Mouse (Mus musculus): ENCODE measurements around the gene Cav3. TPM values are rescaled to one million over a fixed set of nuclear protein-coding genes. Genes with fewer than 3 reads are reported as not detected.

Cav3 gene
- polyA plus RNA-seq (2014; fragmentation: Nextera tagmentation; extraction: Ambion mirVana), result 59.6 and 64.9 TPM in 2 replicates

- WGBS (ENCODE audit: insufficient replicate concordance), result 42% methylated on average over 12 of the region's 12 CpGs
- ATAC-seq (replicated peaks; ENCODE audit: insufficient number of reproducible peaks, low FRiP score, low TSS enrichment), result peak; percentile 71; the same call in 1 of the 2 replicates
- peak within 1 kb of the TSS; percentile 38 for H3K4me3 ChIP-seq (ENCODE audit: low read depth, low read length)
These were observed at the start of gene Cav3 for GRCm38 (mm10) chr6:112459341-112459749. TSS of gene Cav3 (plus strand) at chr6:112459505.

GRCm38 (mm10) chr6:112419333-112419732, 40.0 kb upstream of the Cav3 start:
- no peak overlapping the region for H3K4me3 ChIP-seq (ENCODE audit: low read depth, low read length)
- H3K4me1 ChIP-seq (ENCODE audit: control insufficient read depth, insufficient read depth, low read length), result no peaks in the 10 kb centered on the region
- ATAC-seq (replicated peaks; ENCODE audit: insufficient number of reproducible peaks, low FRiP score, low TSS enrichment), result no peak
- no peaks in the 10 kb centered on the region for H3K36me3 ChIP-seq (ENCODE audit: control insufficient read depth, insufficient read depth, low read length)
- no peaks in the 10 kb centered on the region; the same call in 1 of the 2 replicates for H3K9me3 ChIP-seq (replicated peaks; ENCODE audit: control insufficient read depth, low read length)
- H3K27me3 ChIP-seq (ENCODE audit: control insufficient read depth, insufficient read depth, low read length), result no peaks in the 10 kb centered on the region
- H3K9ac ChIP-seq (ENCODE audit: low read depth, low read length), result no peak overlapping the region
- H3K4me2 ChIP-seq, result no peak overlapping the region
- WGBS (ENCODE audit: insufficient replicate concordance), result 76% methylated on average over 9 of the region's 9 CpGs
- no peak overlapping the region for H3K27ac ChIP-seq (ENCODE audit: low read depth, low read length)

More at GRCm38 (mm10) chr6:112459341-112459749, at the start of gene Cav3:
- H3K9me3 ChIP-seq (replicated peaks; ENCODE audit: control insufficient read depth, low read length), result no peaks in the 10 kb centered on the region
- no peaks in the 10 kb centered on the region for H3K36me3 ChIP-seq (ENCODE audit: control insufficient read depth, insufficient read depth, low read length)
- peak within 1 kb of the TSS; percentile 75 for H3K27ac ChIP-seq (ENCODE audit: low read depth, low read length)
- peak within 1 kb of the TSS; percentile 71 for H3K9ac ChIP-seq (ENCODE audit: low read depth, low read length)
- H3K4me1 ChIP-seq (ENCODE audit: control insufficient read depth, insufficient read depth, low read length), result peaks cover 11% of the 10 kb centered on the region; the same call in 1 of the 2 replicates
- peak within 1 kb of the TSS; percentile 63 for H3K4me2 ChIP-seq
- no peaks in the 10 kb centered on the region for H3K27me3 ChIP-seq (ENCODE audit: control insufficient read depth, insufficient read depth, low read length)

GRCm38 (mm10) chr6:112420883-112421282, 38.4 kb upstream of the Cav3 start:
- Histone ChIP-seq H3K27ac (ENCODE audit: low read depth, low read length) (no peak overlapping the region), H3K4me1 (ENCODE audit: control insufficient read depth, insufficient read depth, low read length) (no peaks in the 10 kb centered on the region), H3K9me3 (replicated peaks; ENCODE audit: control insufficient read depth, low read length) (no peaks in the 10 kb centered on the region; the same call in 1 of the 2 replicates), H3K4me3 (ENCODE audit: low read depth, low read length) (no peak overlapping the region), H3K4me2 (no peak overlapping the region), H3K27me3 (ENCODE audit: control insufficient read depth, insufficient read depth, low read length) (no peaks in the 10 kb centered on the region), H3K36me3 (ENCODE audit: control insufficient read depth, insufficient read depth, low read length) (no peaks in the 10 kb centered on the region), H3K9ac (ENCODE audit: low read depth, low read length) (no peak overlapping the region)
- WGBS (ENCODE audit: insufficient replicate concordance), result 93% methylated on average over 1 of the region's 1 CpGs
- no peak for ATAC-seq (replicated peaks; ENCODE audit: insufficient number of reproducible peaks, low FRiP score, low TSS enrichment)

GRCm38 (mm10) chr6:112423746-112424501, 35.4 kb upstream of the Cav3 start:
- no peaks in the 10 kb centered on the region for H3K4me1 ChIP-seq (ENCODE audit: control insufficient read depth, insufficient read depth, low read length)
- no peak overlapping the region for H3K27ac ChIP-seq (ENCODE audit: low read depth, low read length)
- H3K27me3 ChIP-seq (ENCODE audit: control insufficient read depth, insufficient read depth, low read length), result no peaks in the 10 kb centered on the region
- H3K9me3 ChIP-seq (replicated peaks; ENCODE audit: control insufficient read depth, low read length), result no peaks in the 10 kb centered on the region; the same call in 1 of the 2 replicates
- WGBS (ENCODE audit: insufficient replicate concordance), result 77% methylated on average over 8 of the region's 8 CpGs
- no peak overlapping the region for H3K4me3 ChIP-seq (ENCODE audit: low read depth, low read length)
- no peaks in the 10 kb centered on the region for H3K36me3 ChIP-seq (ENCODE audit: control insufficient read depth, insufficient read depth, low read length)
- no peak for ATAC-seq (replicated peaks; ENCODE audit: insufficient number of reproducible peaks, low FRiP score, low TSS enrichment)
- no peak overlapping the region for H3K4me2 ChIP-seq
- H3K9ac ChIP-seq (ENCODE audit: low read depth, low read length), result no peak overlapping the region

GRCm38 (mm10) chr6:112426018-112426732, 33.1 kb upstream of the Cav3 start:
- no peak for ATAC-seq (replicated peaks; ENCODE audit: insufficient number of reproducible peaks, low FRiP score, low TSS enrichment)
- H3K27me3 ChIP-seq (ENCODE audit: control insufficient read depth, insufficient read depth, low read length), result no peaks in the 10 kb centered on the region
- H3K9ac ChIP-seq (ENCODE audit: low read depth, low read length), result no peak overlapping the region
- no peak overlapping the region for H3K27ac ChIP-seq (ENCODE audit: low read depth, low read length)
- WGBS (ENCODE audit: insufficient replicate concordance), result 59% methylated on average over 6 of the region's 6 CpGs
- H3K36me3 ChIP-seq (ENCODE audit: control insufficient read depth, insufficient read depth, low read length), result no peaks in the 10 kb centered on the region
- H3K4me2 ChIP-seq, result no peak overlapping the region
- no peaks in the 10 kb centered on the region for H3K4me1 ChIP-seq (ENCODE audit: control insufficient read depth, insufficient read depth, low read length)
- no peaks in the 10 kb centered on the region; the same call in 1 of the 2 replicates for H3K9me3 ChIP-seq (replicated peaks; ENCODE audit: control insufficient read depth, low read length)
- no peak overlapping the region for H3K4me3 ChIP-seq (ENCODE audit: low read depth, low read length)

- no peaks in the 10 kb centered on the region for H3K9me3 ChIP-seq (replicated peaks; ENCODE audit: control insufficient read depth, low read length)
- no peak overlapping the region for H3K9ac ChIP-seq (ENCODE audit: low read depth, low read length)
- H3K4me2 ChIP-seq, result no peak overlapping the region
- no peaks in the 10 kb centered on the region for H3K4me1 ChIP-seq (ENCODE audit: control insufficient read depth, insufficient read depth, low read length)
- H3K4me3 ChIP-seq (ENCODE audit: low read depth, low read length), result no peak overlapping the region
- H3K36me3 ChIP-seq (ENCODE audit: control insufficient read depth, insufficient read depth, low read length), result no peaks in the 10 kb centered on the region
- H3K27me3 ChIP-seq (ENCODE audit: control insufficient read depth, insufficient read depth, low read length), result no peaks in the 10 kb centered on the region
- no peak for ATAC-seq (replicated peaks; ENCODE audit: insufficient number of reproducible peaks, low FRiP score, low TSS enrichment)
- 79% methylated on average over 3 of the region's 3 CpGs for WGBS (ENCODE audit: insufficient replicate concordance)
- H3K27ac ChIP-seq (ENCODE audit: low read depth, low read length), result no peak overlapping the region
These were observed 13.6 kb upstream of the Cav3 start for GRCm38 (mm10) chr6:112445675-112446074.

GRCm38 (mm10) chr6:112461459-112461858, 2.2 kb downstream of the Cav3 start:
- peaks cover 13% of the 10 kb centered on the region; the same call in 1 of the 2 replicates for H3K4me1 ChIP-seq (ENCODE audit: control insufficient read depth, insufficient read depth, low read length)
- H3K27me3 ChIP-seq (ENCODE audit: control insufficient read depth, insufficient read depth, low read length), result no peaks in the 10 kb centered on the region
- no peak overlapping the region for H3K9ac ChIP-seq (ENCODE audit: low read depth, low read length)
- no peaks in the 10 kb centered on the region for H3K9me3 ChIP-seq (replicated peaks; ENCODE audit: control insufficient read depth, low read length)
- H3K27ac ChIP-seq (ENCODE audit: low read depth, low read length), result no peak overlapping the region
- ATAC-seq (replicated peaks; ENCODE audit: insufficient number of reproducible peaks, low FRiP score, low TSS enrichment), result no peak
- H3K36me3 ChIP-seq (ENCODE audit: control insufficient read depth, insufficient read depth, low read length), result no peaks in the 10 kb centered on the region
- no peak overlapping the region for H3K4me2 ChIP-seq
- 88% methylated on average over 5 of the region's 5 CpGs for WGBS (ENCODE audit: insufficient replicate concordance)
- H3K4me3 ChIP-seq (ENCODE audit: low read depth, low read length), result no peak overlapping the region

- H3K27ac ChIP-seq (ENCODE audit: low read depth, low read length), result no peak overlapping the region
- no peaks in the 10 kb centered on the region for H3K9me3 ChIP-seq (replicated peaks; ENCODE audit: control insufficient read depth, low read length)
- H3K36me3 ChIP-seq (ENCODE audit: control insufficient read depth, insufficient read depth, low read length), result no peaks in the 10 kb centered on the region
- no peak for ATAC-seq (replicated peaks; ENCODE audit: insufficient number of reproducible peaks, low FRiP score, low TSS enrichment)
- 0 out of 2 replicates have a peak overlapping the region, but pooled peaks have one; percentile 49 for H3K4me2 ChIP-seq
- 76% methylated on average over 6 of the region's 6 CpGs for WGBS (ENCODE audit: insufficient replicate concordance)
- no peak overlapping the region for H3K4me3 ChIP-seq (ENCODE audit: low read depth, low read length)
- peaks cover 13% of the 10 kb centered on the region; the same call in 1 of the 2 replicates for H3K4me1 ChIP-seq (ENCODE audit: control insufficient read depth, insufficient read depth, low read length)
- no peaks in the 10 kb centered on the region for H3K27me3 ChIP-seq (ENCODE audit: control insufficient read depth, insufficient read depth, low read length)
- H3K9ac ChIP-seq (ENCODE audit: low read depth, low read length), result no peak overlapping the region
These were observed 4.0 kb downstream of the Cav3 start for GRCm38 (mm10) chr6:112463331-112463730.
